Mouse (Mus musculus): ENCODE results near the gene Ttll12.
A peak's percentile ranks its signal among the peaks of the same experiment; 100 is the strongest.

Gene Ttll12

DNA sequence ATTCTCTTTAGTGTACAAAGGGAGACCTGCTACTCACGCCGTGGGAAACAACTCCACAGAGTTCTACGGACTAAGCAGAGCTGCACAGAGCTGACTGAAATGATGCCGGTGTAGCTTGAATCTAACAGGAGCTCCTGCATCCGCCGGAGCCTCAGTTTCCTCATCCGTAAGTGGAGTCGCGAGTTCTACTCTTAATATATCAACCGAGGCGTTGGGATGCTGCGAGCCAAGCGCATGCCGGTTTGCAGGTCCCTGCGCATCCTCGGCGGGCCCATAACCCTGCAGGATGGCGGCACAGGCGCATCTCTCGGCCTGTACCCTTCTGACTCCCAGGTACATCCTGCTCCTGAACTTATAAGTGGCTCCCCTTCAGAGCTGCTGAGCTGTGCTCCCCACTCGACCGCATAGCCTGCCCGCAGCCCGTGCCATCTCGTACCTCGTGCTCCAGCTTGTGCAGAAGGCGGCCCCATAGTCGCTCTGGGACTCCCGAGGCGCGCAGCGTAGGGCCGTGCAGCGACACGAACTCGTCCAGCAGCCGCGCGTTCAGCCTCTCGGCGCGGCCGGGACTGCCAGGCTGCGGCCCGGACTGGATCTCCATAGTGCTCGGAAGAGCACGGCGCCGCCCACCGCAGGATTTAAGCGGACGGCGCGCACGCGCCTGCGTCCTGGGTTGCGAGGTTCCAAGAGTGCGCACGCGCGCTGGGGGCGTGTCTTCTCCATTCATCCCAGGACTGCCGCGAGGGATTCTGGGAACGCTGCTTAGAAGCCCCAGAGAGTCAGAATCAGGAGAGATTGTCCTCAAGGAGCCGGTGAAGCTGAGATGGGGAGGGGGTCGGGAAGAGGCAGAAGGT lies at the start of gene Ttll12:
Ttll12 (minus strand) TSS at position 645 of the 851 bp plus-strand sequence.
- peak; percentile 98 for DNase-seq

- DNase-seq, result no peak
These were observed 47.6 kb upstream of the Ttll12 start for GRCm38 (mm10) chr15:83642518-83642917.

DNA sequence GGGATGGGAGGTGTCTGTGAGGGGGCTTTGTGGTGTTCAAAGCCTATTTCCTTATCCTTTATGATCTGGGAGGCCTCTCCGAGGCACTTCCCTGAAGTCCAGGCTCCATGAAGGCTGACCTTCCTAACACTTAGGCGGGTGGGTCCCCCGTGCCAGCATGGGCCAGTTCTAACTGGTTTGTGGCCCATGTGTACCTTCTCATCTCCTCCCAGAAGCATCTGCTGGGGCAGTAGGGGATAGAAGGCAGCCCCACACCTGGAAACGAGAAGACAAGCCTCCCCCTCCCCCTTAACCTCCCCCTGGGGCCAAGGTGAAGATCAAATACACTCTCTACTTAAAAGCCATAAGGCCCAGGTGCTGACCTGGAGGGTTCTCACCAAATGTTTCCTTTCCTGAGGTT lies 45.3 kb upstream of the Ttll12 start:
- DNase-seq, result no peak

DNA sequence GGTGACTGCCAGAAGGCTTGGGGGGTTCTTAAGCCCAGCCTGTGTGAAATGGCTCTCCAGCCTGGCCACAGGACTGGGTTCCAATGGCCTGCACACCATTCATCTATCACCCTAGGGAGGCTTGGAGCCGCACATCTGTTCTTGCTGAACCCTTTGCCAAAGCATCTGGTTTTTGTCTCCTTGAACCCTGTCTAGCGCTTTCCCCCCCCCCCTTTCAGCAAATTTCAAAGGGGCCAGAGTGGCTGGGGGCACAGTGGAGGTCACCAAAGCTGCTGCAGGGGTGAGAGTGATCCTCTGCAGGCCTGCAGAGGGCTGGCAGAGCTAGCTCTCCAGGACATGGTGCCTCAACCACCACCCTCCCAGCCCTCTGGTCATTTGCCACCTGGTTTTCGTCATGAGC lies 44.2 kb upstream of the Ttll12 start:
- DNase-seq, result no peak

GRCm38 (mm10) chr15:83638196-83638899 lies 43.4 kb upstream of the Ttll12 start:
- peak in 1 of 2 experiments; percentile 9 for DNase-seq

GRCm38 (mm10) chr15:83636759-83637158 lies 41.8 kb upstream of the Ttll12 start:
- peak; percentile 44 to 53 for DNase-seq

GRCm38 (mm10) chr15:83635251-83635650 lies 40.3 kb upstream of the Ttll12 start:
- DNase-seq, result no peak

DNA sequence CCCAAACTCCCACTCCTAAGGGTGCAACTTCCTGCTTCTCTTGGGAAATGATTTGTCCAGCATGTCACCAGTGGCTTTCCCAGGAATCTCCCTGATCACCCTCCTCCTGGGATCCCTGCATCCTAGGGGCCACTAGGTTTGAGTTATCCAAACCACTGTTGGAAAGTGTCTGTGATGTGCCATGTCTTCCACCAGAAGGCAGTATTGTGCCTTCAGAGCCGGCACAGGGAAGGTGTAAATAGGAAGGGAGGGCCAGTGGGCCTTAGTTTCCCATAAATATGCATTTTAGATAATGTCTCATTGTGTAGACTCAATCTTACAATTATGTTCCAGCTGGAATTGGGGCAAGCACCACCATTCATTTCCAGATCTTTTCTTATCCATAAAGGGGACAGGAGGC lies 39.1 kb upstream of the Ttll12 start:
- DNase-seq, result peak; percentile 28 to 29

- DNase-seq, result no peak
These were observed 36.1 kb upstream of the Ttll12 start for GRCm38 (mm10) chr15:83631071-83631470.

DNA sequence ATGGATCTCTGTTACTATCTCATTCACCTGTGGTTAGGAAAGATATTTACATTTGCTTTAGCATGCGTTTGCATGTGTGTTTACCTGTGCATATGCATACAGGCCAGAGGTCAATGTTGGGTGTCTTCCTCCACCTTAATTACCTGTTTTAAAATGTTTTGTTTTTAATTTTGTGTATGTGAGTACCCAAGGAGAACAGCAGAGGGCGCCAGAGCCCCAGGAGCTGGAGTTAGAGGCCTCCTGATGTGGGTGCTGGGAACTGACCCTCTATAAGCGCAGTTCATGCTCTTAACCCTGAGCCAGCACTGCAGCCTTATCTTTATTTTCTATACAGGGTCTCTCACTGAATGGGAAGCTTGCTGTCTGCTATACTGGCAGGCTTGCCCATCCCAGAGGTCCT lies 34.8 kb upstream of the Ttll12 start:
- no peak for DNase-seq

DNA sequence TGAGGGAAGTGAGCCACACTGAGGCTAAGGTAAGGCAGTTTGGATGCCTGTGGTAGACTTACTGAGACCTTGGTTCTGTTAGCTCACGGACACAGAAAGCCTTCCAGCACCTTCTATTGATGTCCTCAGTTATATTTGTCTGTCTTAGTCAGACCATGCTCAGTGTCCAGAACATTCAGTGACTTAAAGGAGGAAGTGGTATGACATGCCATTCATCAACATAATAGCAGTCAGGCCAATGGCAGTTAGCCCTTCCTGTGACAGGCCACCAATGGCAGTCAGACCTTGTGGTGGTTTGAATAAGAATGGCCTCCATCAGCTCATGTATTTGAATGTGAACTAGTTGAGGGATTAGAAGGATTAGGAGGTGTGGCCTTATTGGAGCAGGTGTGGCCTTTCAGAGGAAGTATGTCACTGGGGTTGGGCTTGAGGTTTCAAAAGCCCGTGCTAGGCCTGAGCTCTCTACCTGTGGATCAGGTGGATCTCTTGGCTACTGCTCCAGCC lies 31.2 kb upstream of the Ttll12 start:
- no peak for DNase-seq

- DNase-seq, result no peak
These were observed 20.3 kb upstream of the Ttll12 start for GRCm38 (mm10) chr15:83615245-83615644.

DNA sequence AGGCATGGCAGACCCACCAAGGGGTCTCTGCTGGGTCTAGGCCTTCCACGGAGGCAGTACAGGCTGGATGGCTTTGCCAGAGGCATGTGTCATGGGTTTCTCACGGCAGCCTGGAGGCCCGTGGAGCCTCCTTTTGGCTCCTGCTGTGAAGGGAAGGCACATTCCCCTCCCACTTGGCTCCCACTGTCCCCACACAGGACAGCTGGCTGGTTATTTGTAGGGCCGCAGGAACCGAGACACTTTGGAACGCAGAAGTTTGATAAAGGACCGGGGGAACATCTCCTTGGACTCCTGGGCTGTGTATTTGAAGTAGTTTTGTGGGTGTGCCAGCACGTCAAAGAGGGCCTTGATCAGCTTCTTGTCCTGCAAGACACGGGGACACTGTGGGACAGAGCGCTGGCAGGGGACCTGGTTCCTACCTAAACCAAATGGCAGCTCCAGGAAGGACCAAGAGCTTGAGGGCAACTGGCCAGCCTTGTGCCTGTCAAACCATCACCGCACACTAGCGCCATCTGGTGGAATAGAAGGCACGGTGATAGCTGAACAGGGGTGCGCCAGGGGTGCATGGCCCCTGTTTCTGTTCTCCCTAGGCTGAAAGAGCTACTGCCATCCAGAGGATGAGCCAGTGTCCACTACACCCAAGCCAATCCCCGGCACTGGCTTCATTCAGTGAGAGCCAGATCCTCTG lies 12.3 kb upstream of the Ttll12 start:
- peak; percentile 81 to 91 for DNase-seq

- no peak for DNase-seq
These were observed 11.7 kb upstream of the Ttll12 start for GRCm38 (mm10) chr15:83606700-83607099.

- DNase-seq, result no peak
These were observed 11.3 kb upstream of the Ttll12 start for GRCm38 (mm10) chr15:83606216-83606615.

- no peak for DNase-seq
These were observed 8.5 kb upstream of the Ttll12 start for GRCm38 (mm10) chr15:83603426-83603825.

- DNase-seq, result no peak
These were observed 8.1 kb upstream of the Ttll12 start for GRCm38 (mm10) chr15:83603046-83603396.

DNA sequence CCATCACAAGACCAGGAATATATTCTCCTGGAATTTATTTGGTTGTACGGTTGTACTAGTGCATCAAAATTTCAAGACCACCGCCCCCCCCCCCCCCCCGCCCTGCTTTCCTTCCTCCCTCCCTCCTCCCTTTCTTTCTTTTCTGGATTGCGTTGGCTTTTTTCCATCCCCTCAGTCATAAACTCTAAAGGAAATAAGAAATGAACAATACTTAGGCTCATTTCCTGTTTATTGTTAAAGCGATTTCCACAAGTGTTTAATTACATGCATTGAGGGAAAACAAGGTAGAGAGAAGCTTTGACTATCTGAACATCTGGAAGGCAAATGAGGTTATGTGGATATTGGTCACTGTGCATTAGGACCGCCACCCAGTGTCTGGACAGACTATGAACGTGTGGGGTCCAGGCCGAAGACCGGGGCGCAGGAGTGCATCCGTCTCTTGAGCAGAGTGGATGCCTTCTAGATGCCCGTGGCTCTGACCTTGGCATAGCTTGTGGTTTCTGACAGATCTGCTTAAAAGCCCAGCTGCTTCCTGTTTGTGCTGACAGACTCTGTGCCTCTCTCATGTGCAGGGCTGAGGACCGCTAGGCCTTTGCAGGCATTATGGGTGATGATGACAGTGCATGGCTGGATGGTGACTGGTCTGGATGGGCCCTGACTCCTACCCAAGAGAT lies 7.6 kb upstream of the Ttll12 start:
- no peak for DNase-seq

DNA sequence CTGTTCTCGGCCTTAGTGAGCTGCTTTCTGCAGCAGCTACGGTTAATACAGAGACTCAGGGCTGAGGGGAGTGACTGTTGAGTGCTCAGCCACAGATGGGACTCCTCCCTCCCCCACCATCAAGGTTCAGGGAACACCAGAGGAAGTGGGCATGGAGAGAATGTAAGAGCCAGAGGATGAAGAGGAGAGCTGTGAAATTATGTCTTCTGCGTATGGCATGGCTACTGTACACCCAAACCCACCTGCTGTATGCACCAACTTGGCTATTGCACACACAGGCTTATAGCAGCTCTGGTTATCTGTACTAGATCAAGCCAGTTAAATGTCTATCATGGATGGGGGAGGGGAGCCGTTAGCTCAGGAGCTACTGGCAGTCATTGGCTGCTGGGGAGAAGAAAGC lies 6.2 kb upstream of the Ttll12 start:
- DNase-seq, result no peak

DNA sequence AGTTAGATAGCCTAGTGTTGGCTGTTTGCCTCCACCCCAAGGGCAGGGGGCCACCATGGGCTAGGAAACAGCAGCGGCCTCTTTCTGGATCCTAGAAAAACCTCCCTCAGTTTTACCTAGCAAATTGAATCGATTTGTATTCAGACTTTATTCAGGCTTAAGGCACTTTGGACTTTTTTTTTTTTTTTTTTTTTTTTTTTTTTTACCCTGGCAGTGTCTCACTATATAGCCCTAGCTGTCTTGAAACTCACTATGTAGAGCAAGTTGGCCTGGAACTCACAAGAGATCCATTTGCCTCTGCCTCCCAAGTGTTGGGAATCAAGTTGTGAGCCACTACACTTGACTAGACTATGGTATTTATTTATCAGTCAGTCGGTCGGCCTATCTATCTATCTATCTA lies 1.9 kb upstream of the Ttll12 start:
- no peak for DNase-seq

DNA sequence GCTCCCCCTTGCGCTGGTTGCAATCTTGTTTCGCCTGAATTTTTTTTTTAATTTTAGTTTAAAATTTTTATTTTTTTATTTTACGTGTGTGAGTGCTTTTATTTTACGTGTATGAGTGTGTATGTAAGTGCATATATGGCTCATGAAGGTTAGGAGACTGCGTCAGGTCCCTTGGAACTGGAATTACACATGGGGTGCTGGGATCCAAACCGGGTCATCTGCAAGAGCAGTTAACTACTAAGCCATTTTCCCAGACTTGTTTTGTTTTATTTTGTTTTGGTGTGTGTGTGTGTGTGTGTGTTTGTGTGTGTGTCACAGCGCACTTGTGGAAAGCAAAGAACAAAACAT lies 381 bp upstream of the Ttll12 start:
- DNase-seq, result no peak

- DNase-seq, result peak in 1 of 2 experiments; percentile 12
These were observed 1.1 kb downstream of the Ttll12 start for GRCm38 (mm10) chr15:83593702-83594512.
